Mouse (Mus musculus) embryonic facial prominence, embryonic 13.5 days (tissue): ENCODE measurements around the gene Gm7271. TPM values are rescaled to one million over a fixed set of nuclear protein-coding genes. Genes with fewer than 3 reads are reported as not detected.

Source experiments
- polyA plus RNA-seq: library from polyadenylated mRNA; unstranded; fragments of >200 nt; fragmentation: Nextera tagmentation; extraction: Ambion mirVana; gene quantifications from 2 replicates; pipeline ENCODE4 v1.2.1, GENCODE M21; 2015

The Gm7271 gene
- polyA plus RNA-seq, 1 experiment from 2014 or later = not detected

Other genes with a start within 250 kb of the Gm7271 start
- gene Clock, start 179.2 kb upstream of the Gm7271 start, polyA plus RNA-seq = 15.2 and 17.7 TPM in 2 replicates
- gene Pdcl2, start 152.9 kb upstream of the Gm7271 start, polyA plus RNA-seq = not detected in 2 replicates
- 0.25 TPM in 1 of 2 replicates, not detected in the other for gene Nmu, start 120.3 kb upstream of the Gm7271 start, polyA plus RNA-seq
- gene Exoc1, start 45.3 kb downstream of the Gm7271 start, polyA plus RNA-seq = 37.4 and 38.2 TPM in 2 replicates
- gene Cep135, start 104.7 kb downstream of the Gm7271 start, polyA plus RNA-seq = 10.1 and 10.9 TPM in 2 replicates
- gene C530008M17Rik, start 172.5 kb downstream of the Gm7271 start, polyA plus RNA-seq = 20.3 and 26.1 TPM in 2 replicates